Mouse (Mus musculus): Measurements from ENCODE around the gene Dcp1b.

DNA sequence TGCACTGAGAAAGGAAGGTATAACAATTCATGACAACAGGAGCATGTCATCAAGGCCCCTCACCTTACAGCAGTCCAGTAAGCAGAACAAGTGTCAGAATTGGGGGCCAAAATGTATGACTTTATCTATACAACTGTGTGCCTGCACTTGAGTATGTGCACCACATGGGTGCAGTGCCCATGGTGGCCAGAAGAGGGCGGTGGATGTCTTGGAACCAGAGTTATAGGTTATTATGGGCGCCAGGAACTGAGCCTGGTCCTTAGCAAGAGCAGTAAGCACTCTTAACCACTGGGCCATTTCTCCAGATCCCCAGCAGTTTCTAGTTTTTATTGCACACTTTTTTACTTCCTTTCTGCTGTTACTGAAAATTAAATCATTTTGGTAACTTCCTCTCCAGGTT is 71.0 kb downstream of the Dcp1b start:
- TF ChIP-seq CTCF (IDR thresholded peaks at IDR 0.05; ENCODE audit: insufficient read depth, low read depth, low read length) (no peak), POLR2A (IDR thresholded peaks at IDR 0.05; ENCODE audit: insufficient read depth, low read depth, low read length) (no peak)

Measured in olfactory bulb, adult 2 months (tissue).